Mouse (Mus musculus) heart, adult 2 months (tissue): ENCODE results near the gene Pum2.

Experiments
- CTCF ChIP-seq: fragments of 200-600 bp; IDR thresholded peaks from 2 replicates; pipeline ENCODE4 v1.8.1; 2022; ENCODE audit warnings: antibody characterized with exemption, mild to moderate bottlenecking, moderate library complexity
- EP300 ChIP-seq: fragments of 200-500 bp; IDR thresholded peaks from 2 replicates; pipeline ENCODE4 v1.6.1; 2011; ENCODE audit warnings: low read depth, low read length, control low read depth; ENCODE audit not compliant: insufficient read depth
- POLR2A ChIP-seq: fragments of 200-500 bp; IDR thresholded peaks from 2 replicates; pipeline ENCODE4 v1.6.1; 2011; ENCODE audit warnings: mild to moderate bottlenecking, low read depth, low read length, control low read depth; ENCODE audit not compliant: insufficient read depth

DNA sequence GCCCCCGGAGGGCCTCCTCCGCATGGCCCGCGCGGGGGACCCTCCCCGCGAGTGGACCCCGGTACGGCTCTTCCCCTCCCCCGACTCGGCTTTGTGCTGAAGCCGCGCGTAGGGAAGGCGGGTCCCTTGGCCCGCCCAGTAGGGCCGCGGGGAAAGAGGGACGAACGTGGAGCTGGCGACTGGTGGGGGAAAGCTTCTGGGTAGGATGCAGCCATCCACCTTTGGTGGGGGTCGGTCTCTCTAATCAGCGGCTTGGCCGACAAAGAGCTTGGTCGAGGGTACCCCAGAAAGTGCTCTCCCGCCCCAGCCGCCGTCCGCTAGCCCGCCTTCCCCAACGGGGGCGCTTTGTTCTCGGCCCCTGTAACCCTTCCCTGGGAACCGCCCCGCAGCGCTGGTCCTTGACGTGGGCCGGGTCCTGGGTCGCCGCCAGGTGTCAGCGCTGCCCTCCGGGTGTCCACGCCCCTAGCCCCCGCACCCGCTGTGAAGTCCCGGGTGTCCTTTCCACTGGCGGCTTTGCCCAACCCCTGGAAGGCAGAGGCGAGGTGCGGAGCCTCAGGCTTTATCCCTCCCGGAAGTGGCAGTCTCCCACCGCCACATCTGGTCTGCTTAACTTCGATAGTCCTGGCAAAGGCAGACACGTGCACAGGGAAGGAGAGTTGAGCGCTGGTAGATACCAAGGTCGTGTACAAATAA, 98.7 kb downstream of the Pum2 start:
- TF ChIP-seq CTCF (no peak), EP300 (no peak), POLR2A (no peak)
